Mouse (Mus musculus) adrenal gland, adult (tissue): Measurements from ENCODE around the gene Rgma.

Experiments
- DNase-seq, 2 experiments: peaks; one replicate each; pipeline ENCODE4 v3.0.0; 2022 to 2023; ENCODE audit warnings: low spot score in 1 of 2; ENCODE audit not compliant: inconsistent age in 2 of 2

Gene Rgma

DNA sequence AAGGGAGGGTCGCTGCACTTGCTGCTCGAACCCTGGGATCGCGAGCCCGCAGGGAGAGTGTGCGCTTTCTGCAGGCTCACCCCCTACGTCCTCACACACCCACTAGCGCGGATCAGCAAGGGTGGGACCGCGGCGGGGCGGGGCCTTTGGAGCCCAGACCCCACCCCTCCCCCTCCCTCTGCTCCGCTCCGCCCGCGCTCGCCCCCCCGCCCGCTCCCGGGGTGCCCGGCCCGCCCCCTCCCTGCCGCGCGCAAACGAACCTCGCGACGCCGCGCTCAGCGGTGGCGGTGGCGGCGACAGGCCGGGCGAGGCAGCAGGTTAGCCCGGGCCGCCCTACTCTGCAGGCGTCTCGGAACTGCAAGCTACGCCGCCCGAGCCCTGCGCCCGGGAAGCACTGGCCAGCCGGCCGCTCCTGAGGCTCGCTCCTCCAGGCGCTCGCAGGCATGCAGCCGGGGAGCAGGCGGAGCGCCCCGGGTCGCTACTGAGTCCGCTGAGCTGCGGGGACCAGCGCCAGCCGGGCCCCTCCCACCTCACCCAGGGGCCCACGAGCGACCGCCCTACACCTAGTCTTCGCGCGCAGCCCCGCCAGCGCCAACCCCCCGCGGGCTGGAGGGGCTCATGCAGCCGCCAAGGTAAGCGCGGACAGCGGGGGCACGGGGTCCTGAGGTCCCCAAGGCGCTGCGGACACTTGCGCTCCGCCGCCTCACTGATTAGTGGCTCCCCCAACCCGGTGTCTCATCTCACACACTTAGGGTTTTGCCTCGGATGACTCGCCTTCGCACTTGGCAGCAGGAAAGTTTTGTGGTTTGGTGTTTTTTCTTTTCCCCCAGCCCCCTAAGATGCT is at the start of gene Rgma:
Gene Rgma (plus strand): TSS at position 253 of the 844 bp plus-strand sequence.
- DNase-seq, result peak; percentile 45 to 77

DNA sequence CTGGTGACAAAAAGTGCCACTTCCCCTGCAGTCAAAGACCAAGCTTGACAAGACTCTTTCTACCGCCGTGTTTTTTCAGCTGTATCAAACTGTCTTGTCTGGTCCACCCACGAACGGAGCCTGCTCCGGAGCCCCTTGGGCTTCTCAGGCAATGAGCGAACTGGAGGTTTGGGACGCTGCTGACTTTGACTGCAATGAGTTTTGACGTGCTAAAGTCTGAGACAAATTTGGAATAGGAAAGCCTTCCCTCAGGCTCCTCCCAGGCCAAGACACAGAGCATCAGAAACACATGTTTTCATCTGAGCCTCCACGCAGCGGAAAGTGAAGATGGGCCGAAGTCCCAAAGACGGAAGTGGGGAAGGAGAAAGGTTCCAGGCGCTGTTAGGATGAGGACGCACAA is 49.1 kb upstream of the Rgma start:
- no peak for DNase-seq

DNA sequence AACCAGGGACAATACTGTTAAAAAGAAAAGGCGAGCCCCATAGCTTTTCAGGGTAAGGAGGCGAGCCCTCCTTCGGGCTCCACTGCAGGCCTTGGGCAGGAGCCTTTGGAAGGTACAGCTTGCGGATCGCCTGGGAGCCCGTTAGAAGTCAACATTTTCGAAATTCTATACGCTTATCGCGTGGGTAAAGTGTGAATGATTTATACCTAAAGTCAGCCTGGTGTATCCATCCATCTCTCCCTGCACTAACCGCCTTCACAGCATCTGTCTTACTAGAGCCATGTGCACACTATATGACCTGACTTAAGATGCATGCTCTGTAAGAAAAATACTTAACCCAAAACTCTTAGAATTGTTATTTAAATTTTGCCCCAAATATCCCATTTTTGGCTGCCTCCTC is 48.6 kb upstream of the Rgma start:
- no peak for DNase-seq

DNA sequence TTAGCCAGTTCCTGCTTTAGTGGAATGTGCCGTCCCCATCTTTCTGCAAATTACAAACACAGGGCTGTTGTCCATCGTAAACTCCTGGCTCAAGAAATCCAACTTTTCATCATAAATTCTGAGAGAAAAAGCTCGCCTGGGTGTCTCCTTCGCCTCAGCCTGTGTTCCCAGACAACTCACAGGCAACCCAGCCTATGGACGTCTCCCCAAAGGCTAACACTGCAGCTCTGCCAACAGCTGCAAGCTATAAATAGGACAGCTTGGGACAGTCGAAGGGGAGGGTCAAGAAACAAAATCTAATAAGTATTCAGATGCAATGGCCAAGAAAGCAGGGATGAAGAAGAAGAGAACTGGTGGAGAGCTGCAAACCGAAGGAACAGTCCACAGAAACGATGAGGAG is 48.1 kb upstream of the Rgma start:
- no peak for DNase-seq

DNA sequence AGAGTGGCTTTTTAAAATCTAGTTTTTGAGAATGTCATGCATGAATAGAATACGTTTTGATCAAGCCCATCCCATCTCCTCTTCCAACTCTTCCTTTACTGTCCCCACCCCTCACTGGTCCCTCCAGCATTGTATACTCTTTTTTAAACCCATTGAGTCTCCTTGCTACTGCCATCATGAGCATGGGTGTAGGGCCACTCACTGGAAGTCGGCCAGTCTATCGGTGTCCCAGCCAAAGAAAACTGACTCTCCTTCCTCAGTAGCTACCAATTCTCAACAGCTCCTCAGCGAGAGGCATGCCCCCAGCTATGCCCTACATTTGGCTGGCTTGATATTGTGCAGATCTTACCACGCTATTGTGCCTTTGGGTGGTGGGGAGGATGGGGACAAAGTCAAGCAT is 47.7 kb upstream of the Rgma start:
- DNase-seq, result no peak

DNA sequence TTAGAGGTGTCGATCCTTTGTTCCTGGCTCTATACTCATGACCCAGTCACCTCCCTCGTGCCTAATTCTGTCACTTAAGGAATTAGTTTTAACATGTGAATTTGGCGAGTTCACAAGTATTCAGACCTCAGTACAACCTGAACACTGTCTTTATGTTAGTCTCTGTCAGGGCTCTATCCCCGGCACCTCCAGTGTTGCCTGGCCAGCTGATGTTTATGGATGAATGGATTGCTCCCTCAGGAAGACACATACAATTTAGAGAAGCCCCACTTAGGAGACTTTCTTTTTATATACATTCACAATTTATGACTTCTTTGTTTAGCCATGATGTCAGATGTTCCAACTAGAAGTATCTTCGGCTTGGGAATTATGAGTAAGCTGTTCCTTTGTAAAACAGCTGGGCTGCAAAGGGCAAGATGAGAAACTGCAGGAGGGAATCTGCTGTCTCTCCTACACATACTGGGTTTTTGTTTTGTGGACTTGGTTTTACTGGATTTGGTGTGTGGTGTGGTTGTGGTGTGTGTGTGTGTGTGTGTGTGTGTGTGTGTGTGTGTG is 46.6 kb upstream of the Rgma start:
- DNase-seq, result no peak

DNA sequence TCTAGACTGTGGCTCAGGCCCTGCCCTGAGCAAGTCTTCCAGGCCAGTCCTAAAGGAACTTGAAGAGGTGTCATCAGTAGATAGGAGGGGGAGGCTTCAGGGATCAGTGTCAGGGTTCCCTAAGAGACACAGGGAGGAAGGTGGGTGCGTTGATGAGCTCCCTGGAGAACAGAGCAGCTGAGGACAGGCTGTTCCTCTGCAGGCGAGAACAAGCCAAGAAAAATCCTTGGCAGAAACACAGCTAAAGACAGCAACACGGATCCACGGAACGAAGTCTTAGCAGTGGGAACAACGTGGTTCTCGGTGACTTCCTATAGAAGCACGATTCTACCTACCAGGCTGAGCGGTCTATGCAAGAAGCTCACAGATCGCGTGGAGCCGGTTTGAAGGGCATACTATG is 44.6 kb upstream of the Rgma start:
- DNase-seq, result no peak

DNA sequence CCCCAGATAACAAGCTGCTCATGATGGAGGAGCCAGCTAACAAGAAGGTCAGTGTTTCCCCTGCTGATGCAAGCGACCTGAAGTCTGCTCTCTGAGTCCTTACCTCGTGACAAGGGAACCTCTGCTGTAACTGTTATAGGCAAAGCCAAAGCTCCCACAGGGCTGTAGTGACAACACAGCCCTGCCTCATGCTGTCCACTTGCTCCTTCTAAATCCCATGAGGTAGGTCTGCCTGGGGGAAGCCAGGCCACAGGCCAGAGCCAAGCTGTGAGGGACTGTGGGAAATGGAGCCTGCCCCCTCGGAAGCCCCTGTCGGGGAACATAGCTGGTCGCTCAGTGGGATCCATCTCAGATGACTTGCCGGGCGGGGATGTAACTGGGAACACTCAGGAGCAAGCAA is 43.7 kb upstream of the Rgma start:
- no peak for DNase-seq

DNA sequence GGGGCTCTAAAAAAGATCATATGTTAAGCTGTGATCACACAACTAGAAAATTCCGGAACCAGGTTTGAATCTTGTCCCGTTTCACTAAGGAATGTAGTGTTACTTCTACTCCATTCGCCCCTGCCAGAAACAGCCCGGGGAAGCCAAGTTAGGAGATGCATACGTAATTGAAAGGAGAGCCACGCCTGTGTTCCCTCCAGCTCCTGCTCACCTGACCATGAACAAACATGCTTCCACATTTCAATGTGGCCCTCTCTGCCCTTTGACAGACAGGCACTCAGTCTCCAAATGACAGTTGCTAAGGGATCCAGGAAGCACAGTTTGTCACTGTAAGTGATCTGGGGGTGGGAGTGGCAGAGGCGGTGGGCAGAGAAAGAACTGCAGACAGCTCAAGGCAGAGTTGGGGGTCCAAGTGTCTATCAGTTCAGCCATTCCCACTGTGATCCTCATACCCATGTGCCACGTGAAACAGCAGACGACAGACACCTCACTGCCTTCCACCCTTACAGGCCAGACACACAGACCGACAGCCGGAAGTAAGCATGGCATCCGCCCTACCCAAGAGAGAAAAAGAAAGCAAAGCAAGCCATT is 41.8 kb upstream of the Rgma start:
- DNase-seq, result no peak

DNA sequence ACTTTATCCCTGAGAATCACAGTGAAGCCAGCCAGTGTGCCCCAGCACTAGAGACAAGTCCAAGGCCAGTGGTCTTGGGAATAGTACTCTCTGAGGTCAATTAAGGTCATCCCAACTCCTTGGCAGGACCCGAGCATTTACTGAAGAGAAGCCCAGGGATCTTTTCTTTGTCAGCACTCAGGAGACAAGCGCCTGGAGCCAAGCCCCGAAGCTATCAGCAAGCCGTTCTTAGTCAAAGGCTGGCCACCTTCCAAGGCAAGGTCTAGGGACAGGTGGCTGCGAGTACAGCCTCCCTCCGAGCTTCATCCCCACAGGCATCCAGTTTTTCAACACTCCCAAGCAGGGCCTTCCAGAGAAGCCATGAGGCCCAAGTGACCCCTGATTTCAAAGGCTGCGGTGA is 40.4 kb upstream of the Rgma start:
- no peak for DNase-seq

DNA sequence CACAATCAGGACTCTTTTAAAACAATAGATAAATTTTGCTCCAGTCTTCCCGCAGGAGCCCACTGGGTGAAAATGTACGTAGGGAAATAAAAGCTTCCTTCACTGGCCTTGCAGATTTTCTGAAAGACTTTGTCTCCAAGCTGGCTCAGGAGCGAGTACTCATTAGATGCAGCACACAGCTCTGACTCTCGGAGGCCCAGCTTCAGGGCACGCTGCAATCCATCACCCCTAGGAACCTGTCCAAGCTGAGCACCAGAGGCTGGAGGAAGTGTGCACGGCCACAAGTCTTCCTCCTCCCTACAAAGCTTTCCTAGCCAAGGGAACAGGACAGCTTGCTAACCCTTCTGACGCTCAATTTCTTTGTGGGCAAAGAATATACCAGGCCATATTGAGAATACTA is 38.9 kb upstream of the Rgma start:
- DNase-seq, result no peak

DNA sequence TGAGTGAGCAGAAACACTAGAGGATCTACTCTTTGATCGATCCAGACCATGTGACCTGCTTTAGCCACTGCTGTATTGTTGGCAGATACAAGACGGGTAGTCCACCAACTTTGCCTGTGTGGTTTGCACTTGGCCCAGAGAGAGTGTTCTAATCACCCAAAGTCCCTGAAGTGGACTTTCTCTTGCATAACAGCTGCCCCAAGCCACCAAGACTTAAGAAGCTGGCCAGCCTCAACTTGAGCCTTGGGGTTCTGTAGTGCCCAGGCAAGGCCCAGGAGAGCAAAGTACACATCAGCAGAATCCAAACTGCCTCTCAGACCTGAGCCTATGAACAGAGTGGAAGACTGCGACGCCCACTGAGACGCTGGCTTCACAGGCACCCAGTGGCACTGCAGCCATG is 37.0 kb upstream of the Rgma start:
- DNase-seq, result peak in 1 of 2 experiments; percentile 42

DNA sequence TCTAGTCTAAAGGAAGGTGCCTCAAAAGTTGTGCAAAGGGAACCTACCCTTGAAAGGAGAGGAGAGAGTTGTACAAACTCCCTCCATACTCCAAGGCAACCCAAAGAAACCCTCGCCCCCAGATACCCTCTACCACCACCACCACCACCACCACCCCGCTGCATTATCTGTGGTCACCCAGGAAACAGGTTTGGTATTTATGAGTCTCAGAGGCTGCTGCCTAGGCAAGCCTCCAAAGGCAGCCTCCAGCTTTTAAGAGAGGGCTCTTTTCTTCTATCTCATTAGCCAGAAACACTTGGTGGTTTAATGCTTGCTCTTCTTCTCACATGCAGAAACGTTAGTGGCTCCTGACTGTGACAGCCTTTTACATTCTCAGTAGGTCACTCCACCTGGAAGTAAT is 31.5 kb upstream of the Rgma start:
- no peak for DNase-seq

DNA sequence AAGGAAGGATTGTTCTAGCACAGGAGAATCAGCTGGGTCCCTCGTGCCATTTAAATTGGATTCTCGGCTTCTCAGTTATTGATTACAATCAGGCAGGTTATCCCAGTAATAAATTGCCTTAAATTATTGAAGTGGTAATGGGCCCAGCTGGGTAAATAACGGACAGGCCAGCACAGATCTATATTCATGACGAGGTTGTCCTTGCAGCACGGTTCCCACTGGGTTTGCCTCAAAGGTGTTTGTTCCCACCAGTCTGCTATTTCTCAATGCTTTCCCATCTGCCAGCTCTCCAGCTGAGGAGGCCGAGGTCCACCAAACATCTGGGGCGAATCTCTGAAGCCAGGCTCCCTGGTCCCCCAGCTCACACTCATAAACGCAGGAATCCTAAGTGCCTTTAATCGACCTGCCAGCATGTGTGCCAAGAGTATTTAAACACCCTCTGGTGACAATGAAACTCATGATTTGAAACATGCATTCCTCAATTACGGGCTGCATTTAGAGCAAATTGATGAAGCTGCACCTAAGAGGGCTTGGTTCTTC is 26.7 kb upstream of the Rgma start:
- no peak for DNase-seq

DNA sequence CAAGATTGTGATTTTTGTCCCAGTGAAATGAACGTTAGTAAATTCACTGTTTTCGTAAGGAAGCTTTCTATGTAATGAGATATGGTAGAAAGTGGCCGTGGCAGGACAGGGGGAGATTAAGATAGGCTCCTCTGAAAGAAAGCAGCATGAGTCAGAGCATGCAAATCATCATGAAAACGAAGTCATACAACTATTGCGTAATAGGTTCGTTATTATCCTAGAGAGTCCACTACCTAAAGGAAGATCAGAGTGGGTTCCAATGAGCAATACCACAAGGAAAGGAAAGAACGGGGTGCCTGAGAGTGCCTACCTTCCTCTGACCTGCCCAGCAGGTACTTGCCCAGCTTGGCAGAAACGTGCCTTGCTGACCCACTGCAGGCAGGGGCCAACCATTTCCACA is 26.2 kb upstream of the Rgma start:
- no peak for DNase-seq

DNA sequence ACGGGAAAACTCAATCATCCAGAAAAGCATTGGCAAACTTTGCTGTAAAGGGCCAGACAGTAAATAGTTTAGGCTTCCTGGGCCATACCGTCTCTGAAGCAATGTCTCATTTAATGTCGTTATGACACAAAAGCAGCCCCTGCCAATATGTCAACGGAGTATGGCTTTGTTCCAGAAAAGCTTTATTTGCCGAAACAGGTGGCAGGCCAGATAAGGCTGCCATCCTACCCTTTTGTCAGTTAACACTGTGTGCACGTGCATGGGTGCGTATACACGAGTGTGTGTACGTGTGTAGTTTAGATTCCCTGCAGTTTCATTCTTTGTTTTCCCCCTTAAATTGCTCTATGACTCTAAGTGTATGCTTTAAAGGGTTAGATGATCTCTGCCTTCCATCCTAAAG is 20.1 kb upstream of the Rgma start:
- no peak for DNase-seq

DNA sequence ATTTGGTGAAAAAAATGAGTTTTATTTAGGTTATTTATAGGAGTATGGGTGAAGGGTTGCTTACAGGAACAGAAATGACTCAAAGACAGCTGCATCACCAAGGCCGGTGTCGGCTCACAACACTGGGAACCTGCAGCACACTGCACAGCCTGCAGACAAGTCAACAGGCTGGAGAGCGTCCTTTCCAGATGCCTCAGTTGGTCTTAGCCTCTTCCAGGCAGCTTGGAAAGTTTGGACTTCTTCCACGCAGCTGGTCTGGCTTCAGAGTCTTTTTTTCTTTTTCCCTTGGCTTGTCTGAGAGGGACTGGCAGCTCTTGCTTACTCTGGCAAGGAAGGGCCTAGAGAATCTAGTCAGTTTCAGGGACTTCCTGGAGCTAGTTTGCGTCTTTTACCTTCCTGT is 18.4 kb upstream of the Rgma start:
- no peak for DNase-seq

DNA sequence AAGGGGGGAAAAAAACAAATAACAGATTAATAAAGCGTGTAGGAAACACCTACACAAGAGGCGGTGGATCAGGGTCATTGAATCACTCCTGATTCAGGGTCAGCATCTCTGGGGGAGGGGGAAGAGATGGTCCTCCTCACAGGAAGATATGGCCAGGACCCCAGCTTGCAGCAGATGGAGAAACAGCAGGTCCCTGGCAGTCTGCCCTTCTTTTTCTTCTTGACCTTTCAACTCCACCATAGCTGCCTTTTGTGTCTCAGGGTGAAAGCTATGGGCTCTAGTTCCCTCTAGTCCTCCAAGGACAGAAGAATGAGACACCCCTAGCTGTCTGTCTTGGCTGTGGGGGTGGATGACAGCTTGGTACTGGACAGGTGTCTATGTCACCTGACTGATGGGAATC is 17.7 kb upstream of the Rgma start:
- DNase-seq, result no peak

DNA sequence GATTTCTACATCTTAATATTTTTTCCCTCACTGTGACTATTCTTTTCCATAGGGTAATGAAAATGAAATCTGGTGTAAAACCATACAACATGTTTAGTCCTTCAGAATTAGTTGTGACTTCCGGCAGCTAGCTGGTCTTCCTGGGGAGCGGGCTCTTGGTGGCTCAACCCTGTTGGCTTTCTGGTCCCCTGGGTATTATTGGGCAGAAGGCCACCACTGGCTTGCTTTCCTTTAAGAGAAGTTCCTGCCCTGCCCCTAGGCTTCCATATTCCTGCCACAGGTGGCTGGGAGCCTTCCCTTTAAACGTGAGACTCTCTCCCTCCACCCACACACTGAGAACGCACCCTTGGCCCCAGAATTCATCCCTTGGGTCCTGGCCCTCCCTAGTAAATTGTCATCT is 9.8 kb upstream of the Rgma start:
- DNase-seq, result peak in 1 of 2 experiments; percentile 45

DNA sequence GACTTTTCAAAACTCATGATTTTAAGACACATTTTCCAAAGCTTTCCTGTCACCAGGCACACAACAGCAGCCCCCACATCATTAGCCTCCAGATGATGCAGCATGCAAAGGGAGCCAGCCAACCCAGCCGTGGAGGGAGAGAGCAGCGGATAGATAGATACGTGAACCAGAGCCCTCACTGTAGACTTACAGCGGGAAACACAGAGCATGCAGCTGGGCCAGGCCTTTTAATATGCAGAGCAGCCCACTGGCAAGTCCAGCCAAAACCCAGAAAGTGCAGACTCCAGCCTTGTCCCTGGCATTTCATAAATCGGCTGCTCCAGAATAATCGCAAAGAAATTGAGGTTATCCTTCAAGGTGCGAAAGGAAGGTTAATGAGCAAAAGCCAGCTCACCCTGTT is 9.3 kb upstream of the Rgma start:
- peak in 1 of 2 experiments; percentile 47 for DNase-seq

DNA sequence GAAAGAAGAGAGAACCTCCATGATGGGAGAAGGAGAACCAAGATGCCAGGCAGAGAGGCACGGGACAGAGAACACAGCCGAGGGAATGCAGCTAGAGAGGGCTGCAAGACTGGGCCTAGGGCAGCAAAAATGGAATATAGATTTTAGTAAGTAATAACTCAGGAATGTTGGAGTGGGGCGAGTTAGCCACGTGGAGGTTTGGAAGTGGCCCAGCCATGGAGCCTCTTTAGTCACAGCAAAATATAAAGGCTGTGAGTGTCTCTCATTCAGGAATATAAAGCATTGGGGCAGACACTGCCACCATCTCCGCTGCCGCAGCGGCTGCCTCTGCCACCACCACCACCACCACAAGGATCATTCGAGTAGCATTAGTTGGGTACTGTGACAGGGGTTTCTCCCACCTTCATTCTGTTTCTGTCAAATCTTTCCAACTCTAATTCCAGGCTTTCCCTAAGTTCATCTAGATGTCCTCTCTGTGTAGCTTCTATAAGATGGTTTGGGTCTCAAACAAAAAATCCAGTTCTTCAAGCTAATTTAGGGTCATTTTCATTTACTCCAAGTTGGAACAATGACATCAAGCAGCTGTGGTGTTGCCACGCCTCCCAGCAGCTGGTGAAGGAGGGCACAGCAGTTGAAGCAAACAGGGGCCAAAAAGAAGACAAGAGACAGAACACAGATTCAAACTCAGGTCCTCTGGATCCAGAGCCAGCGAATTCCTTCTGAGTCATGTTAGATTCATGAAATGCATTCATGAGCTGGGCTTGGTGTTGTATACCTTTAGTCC is 7.4 kb upstream of the Rgma start:
- DNase-seq, result no peak

DNA sequence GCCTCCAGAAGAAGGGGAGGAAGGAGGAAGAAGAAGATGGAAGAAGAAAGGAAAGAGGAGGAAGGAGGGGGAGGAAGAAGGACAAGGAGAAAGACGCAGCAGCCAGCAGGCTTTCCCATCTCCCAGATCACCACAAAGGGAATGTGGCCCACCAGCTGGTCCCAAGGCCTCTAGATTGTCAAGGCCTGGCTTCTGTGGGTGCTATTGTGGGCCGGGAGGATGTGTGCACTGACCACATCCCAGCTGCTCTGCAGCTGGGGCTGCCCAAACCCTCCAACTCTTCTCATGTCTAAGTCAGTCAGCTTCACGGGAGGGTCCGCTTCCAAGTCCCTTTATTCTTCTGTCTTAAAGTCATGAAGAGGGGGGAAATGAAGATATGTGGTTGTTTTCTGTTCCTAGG is 5.3 kb upstream of the Rgma start:
- DNase-seq, result no peak
